Mouse (Mus musculus) cerebellum, adult 2 months (tissue): Measurements from ENCODE around the gene Ttyh3.

Experiments used
- CTCF ChIP-seq: fragments of 200-500 bp; IDR thresholded peaks from 2 replicates; pipeline ENCODE4 v1.5.1; 2011; ENCODE audit warnings: low read depth, mild to moderate bottlenecking, control low read depth, low read length, moderate library complexity, borderline replicate concordance; ENCODE audit not compliant: insufficient read depth
- POLR2A ChIP-seq: fragments of 200-500 bp; IDR thresholded peaks from 2 replicates; pipeline ENCODE4 v1.6.1; 2011; ENCODE audit warnings: low read length, control low read depth, borderline replicate concordance; ENCODE audit not compliant: insufficient read depth

DNA sequence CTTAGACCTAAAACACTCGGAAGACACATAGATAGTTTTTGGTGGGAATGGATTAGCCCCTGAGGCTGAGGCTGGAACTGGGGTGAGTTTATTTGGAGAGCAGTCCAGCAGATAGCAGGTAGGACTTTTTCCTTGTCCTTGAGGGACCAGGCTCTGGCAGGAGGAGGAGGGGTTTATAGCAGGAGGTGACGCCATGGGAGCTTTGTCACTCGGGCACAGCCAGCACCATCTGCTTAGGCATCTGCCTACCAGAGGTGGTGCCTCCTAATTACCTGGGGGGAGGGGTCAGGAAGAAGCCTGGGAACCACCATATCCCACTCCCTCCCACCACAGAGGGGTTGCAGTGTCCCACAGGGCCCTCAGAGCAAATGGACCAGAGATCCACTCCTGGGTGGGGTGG is 43.6 kb downstream of the Ttyh3 start:
- TF ChIP-seq POLR2A (no peak), CTCF (no peak)
